Mouse (Mus musculus): ENCODE measurements around the gene Epop. TPM values are rescaled to one million over a fixed set of nuclear protein-coding genes. Genes with fewer than 3 reads are reported as not detected.

The Epop gene
- polyA plus RNA-seq, 1 experiment from 2014 or later: 9.0 TPM

DNA sequence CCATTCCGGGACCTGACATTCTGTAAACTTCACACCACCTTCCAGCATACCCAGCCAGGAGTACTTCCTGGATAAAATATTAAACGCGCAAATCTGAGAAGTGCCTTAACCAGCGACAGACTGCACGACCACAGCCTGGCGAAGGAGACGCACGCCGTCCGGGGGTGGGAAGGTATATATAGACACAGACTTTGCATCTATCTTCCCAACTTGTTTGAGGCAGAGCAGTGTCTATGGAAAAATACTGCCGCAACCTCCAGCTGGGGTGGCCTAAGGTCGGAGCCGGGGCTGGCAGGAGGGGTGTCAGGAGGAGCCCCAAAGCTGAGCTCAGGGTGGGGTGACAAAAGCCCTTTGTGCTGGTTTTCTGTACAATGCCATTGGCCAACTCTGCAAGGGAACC, 19.8 kb downstream of the Epop start:
- no peaks in the 10 kb centered on the region for H3K9me3 ChIP-seq (replicated peaks; ENCODE audit: control insufficient read depth, low read length)
- H3K27me3 ChIP-seq (ENCODE audit: control insufficient read depth, insufficient read depth, low read length): no peaks in the 10 kb centered on the region
- no peak overlapping the region for H3K4me3 ChIP-seq (ENCODE audit: low read depth, low read length)
- H3K27ac ChIP-seq (replicated peaks; ENCODE audit: low read depth, low read length): no peak overlapping the region
- ATAC-seq (replicated peaks; ENCODE audit: insufficient number of reproducible peaks, low FRiP score, low TSS enrichment, low read depth): no peak
- H3K9ac ChIP-seq (replicated peaks; ENCODE audit: low read length): no peak overlapping the region
- H3K36me3 ChIP-seq (replicated peaks; ENCODE audit: control insufficient read depth, insufficient read depth, low read depth, low read length): no peaks in the 10 kb centered on the region
- no peaks in the 10 kb centered on the region for H3K4me1 ChIP-seq (ENCODE audit: control insufficient read depth, insufficient read depth, low read length)
- 90% methylated on average over 13 of the region's 13 CpGs for WGBS
- H3K4me2 ChIP-seq (ENCODE audit: low read depth, low read length): no peak overlapping the region
- no peak for DNase-seq (ENCODE audit: low spot score)

DNA sequence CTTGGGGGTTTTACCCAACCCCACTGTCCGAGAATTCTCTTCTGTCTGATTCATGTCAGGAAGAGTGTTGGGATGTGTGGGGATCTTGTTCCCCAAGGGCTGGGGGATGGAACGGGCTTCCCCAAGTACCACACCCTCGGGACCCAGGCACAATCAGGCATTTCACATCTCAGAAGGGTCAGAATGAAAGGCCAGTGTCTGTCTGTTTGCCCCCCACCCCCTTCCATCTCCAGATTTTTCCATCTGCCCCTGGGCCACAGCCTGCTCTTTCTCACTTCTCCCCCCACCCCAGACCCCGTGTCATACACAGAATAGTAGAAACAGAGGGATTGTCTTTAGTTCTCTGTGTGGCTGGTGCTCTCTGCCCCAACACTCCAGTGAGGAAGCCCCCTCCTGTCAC, 20.6 kb downstream of the Epop start:
- H3K36me3 ChIP-seq (replicated peaks; ENCODE audit: control insufficient read depth, insufficient read depth, low read depth, low read length): no peaks in the 10 kb centered on the region
- no peaks in the 10 kb centered on the region for H3K4me1 ChIP-seq (ENCODE audit: control insufficient read depth, insufficient read depth, low read length)
- ATAC-seq (replicated peaks; ENCODE audit: insufficient number of reproducible peaks, low FRiP score, low TSS enrichment, low read depth) (no peak), DNase-seq (ENCODE audit: low spot score) (no peak)
- H3K4me2 ChIP-seq (ENCODE audit: low read depth, low read length): no peak overlapping the region
- no peaks in the 10 kb centered on the region for H3K27me3 ChIP-seq (ENCODE audit: control insufficient read depth, insufficient read depth, low read length)
- no peak overlapping the region for H3K27ac ChIP-seq (replicated peaks; ENCODE audit: low read depth, low read length)
- H3K9me3 ChIP-seq (replicated peaks; ENCODE audit: control insufficient read depth, low read length): no peaks in the 10 kb centered on the region
- WGBS: 32% methylated on average over 4 of the region's 4 CpGs
- H3K9ac ChIP-seq (replicated peaks; ENCODE audit: low read length): no peak overlapping the region
- H3K4me3 ChIP-seq (ENCODE audit: low read depth, low read length): no peak overlapping the region

DNA sequence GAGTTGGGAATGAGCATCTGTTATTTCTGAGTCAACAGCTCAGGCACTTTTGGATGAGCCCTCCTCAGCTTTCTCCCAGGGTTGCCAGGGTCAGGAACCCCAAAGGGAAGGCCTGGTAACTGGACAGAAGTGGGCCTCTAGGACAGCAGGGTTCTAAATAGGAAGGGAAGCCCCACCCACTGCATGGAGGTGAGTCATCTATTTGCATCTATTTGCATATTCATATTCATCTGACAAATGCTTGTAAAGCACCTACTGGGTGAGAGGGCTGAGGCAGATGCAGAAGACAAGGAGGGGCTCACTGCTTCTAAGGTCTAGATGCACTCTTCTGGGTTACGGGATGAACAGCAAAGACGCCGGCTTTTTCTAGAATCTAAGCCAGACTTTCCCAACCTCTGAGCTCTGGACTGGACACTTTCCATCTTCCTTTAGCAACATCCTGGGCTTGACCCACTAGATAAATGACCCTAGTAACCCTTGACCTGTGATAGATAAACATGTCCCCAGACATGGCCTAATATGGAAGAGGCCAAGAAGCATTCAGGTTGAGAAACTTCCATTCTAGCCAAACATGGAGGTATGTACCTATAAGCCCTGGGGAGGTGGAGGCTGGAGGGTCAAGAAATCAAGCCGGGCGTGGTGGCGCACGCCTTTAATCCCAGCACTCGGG, 22.3 kb downstream of the Epop start:
- Histone ChIP-seq H3K27ac (replicated peaks; ENCODE audit: low read depth, low read length) (no peak overlapping the region), H3K27me3 (ENCODE audit: control insufficient read depth, insufficient read depth, low read length) (no peaks in the 10 kb centered on the region), H3K4me1 (ENCODE audit: control insufficient read depth, insufficient read depth, low read length) (no peaks in the 10 kb centered on the region), H3K9me3 (replicated peaks; ENCODE audit: control insufficient read depth, low read length) (no peaks in the 10 kb centered on the region), H3K4me2 (ENCODE audit: low read depth, low read length) (no peak overlapping the region), H3K4me3 (ENCODE audit: low read depth, low read length) (no peak overlapping the region), H3K9ac (replicated peaks; ENCODE audit: low read length) (no peak overlapping the region), H3K36me3 (replicated peaks; ENCODE audit: control insufficient read depth, insufficient read depth, low read depth, low read length) (no peaks in the 10 kb centered on the region)
- DNase-seq (ENCODE audit: low spot score) (no peak), ATAC-seq (replicated peaks; ENCODE audit: insufficient number of reproducible peaks, low FRiP score, low TSS enrichment, low read depth) (no peak)
- 89% methylated on average over 8 of the region's 8 CpGs for WGBS

DNA sequence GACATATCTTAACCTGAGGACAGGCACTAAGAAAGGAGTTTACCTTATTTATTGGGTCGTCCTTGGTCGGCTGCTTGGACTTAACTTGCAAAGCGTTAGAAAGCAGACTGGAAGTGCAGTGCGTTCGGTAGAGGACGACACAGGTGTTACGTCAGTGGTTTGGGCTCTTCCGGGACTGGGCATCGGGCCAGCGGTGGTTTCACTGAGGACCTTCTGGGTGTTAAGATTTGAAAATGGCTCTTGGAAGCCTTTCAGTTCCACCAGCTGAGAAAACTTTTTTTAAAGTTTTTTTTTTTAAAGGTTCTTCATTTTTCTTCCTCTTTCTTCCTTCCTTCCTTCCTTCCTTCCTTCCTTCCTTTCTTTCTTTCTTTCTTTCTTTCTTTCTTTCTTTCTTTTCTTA, 25.6 kb downstream of the Epop start:
- H3K9me3 ChIP-seq (replicated peaks; ENCODE audit: control insufficient read depth, low read length): no peaks in the 10 kb centered on the region
- no peaks in the 10 kb centered on the region for H3K36me3 ChIP-seq (replicated peaks; ENCODE audit: control insufficient read depth, insufficient read depth, low read depth, low read length)
- WGBS: 80% methylated on average over 10 of the region's 10 CpGs

DNA sequence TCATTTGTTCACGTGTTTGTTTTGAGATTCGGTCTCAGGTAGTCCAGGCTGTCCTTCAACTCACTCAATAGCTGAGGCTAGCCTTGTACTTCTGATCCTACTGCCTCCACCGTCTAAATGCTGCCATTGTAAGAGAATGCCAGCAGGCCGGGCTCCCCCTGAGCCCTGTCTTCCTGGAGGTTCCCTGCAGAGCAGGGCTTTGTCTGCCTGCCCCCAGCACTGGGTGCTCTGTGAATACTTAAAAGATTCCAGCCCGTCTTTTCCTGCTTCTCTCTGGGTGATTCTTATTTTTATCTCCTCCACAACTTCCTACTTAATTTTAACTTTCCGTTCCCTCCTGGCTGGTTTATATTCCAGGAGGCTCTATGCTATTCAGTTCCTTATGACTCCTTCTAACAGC, 27.3 kb downstream of the Epop start:
- H3K4me1 ChIP-seq (ENCODE audit: control insufficient read depth, insufficient read depth, low read length): no peaks in the 10 kb centered on the region
- no peak overlapping the region for H3K27ac ChIP-seq (replicated peaks; ENCODE audit: low read depth, low read length)
- DNase-seq (ENCODE audit: low spot score) (no peak), ATAC-seq (replicated peaks; ENCODE audit: insufficient number of reproducible peaks, low FRiP score, low TSS enrichment, low read depth) (no peak)
- H3K4me2 ChIP-seq (ENCODE audit: low read depth, low read length): no peak overlapping the region
- H3K9ac ChIP-seq (replicated peaks; ENCODE audit: low read length): no peak overlapping the region
- 22% methylated on average over 6 of the region's 6 CpGs for WGBS
- H3K36me3 ChIP-seq (replicated peaks; ENCODE audit: control insufficient read depth, insufficient read depth, low read depth, low read length): no peaks in the 10 kb centered on the region
- H3K27me3 ChIP-seq (ENCODE audit: control insufficient read depth, insufficient read depth, low read length): no peaks in the 10 kb centered on the region
- no peak overlapping the region for H3K4me3 ChIP-seq (ENCODE audit: low read depth, low read length)
- no peaks in the 10 kb centered on the region for H3K9me3 ChIP-seq (replicated peaks; ENCODE audit: control insufficient read depth, low read length)

More for the DNA sequence above, 25.6 kb downstream of the Epop start:
- Histone ChIP-seq H3K4me3 (ENCODE audit: low read depth, low read length) (no peak overlapping the region), H3K4me2 (ENCODE audit: low read depth, low read length) (no peak overlapping the region), H3K27me3 (ENCODE audit: control insufficient read depth, insufficient read depth, low read length) (no peaks in the 10 kb centered on the region), H3K4me1 (ENCODE audit: control insufficient read depth, insufficient read depth, low read length) (no peaks in the 10 kb centered on the region), H3K9ac (replicated peaks; ENCODE audit: low read length) (no peak overlapping the region), H3K27ac (replicated peaks; ENCODE audit: low read depth, low read length) (no peak overlapping the region)
- DNase-seq (ENCODE audit: low spot score) (no peak), ATAC-seq (replicated peaks; ENCODE audit: insufficient number of reproducible peaks, low FRiP score, low TSS enrichment, low read depth) (no peak)

DNA sequence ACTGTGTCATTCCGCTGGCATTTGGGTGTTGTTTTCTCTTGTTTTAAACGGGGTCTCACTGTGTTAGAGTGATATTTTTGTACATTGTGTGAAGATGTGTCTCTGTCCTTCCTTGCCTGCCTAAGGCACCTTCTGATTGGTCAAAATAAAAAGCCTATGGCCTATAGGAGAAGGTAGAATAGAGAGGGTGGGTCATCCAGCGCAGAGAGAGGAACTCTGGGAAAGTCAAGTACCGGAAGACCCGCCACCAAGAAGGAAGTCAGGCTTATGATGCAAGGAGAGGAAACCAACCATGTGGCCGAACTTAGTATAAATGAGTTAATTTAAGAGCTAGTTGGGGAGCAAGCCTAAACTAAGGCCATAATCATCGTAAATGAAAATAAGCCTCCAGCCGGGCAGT, 30.4 kb downstream of the Epop start:
- H3K4me1 ChIP-seq (ENCODE audit: control insufficient read depth, insufficient read depth, low read length): no peaks in the 10 kb centered on the region
- DNase-seq (ENCODE audit: low spot score) (no peak), ATAC-seq (replicated peaks; ENCODE audit: insufficient number of reproducible peaks, low FRiP score, low TSS enrichment, low read depth) (no peak)
- no peak overlapping the region for H3K4me3 ChIP-seq (ENCODE audit: low read depth, low read length)
- H3K9me3 ChIP-seq (replicated peaks; ENCODE audit: control insufficient read depth, low read length): no peaks in the 10 kb centered on the region
- no peak overlapping the region for H3K27ac ChIP-seq (replicated peaks; ENCODE audit: low read depth, low read length)
- no peak overlapping the region for H3K4me2 ChIP-seq (ENCODE audit: low read depth, low read length)
- no peaks in the 10 kb centered on the region for H3K27me3 ChIP-seq (ENCODE audit: control insufficient read depth, insufficient read depth, low read length)
- H3K36me3 ChIP-seq (replicated peaks; ENCODE audit: control insufficient read depth, insufficient read depth, low read depth, low read length): no peaks in the 10 kb centered on the region
- WGBS: 90% methylated on average over 8 of the region's 8 CpGs
- H3K9ac ChIP-seq (replicated peaks; ENCODE audit: low read length): no peak overlapping the region

DNA sequence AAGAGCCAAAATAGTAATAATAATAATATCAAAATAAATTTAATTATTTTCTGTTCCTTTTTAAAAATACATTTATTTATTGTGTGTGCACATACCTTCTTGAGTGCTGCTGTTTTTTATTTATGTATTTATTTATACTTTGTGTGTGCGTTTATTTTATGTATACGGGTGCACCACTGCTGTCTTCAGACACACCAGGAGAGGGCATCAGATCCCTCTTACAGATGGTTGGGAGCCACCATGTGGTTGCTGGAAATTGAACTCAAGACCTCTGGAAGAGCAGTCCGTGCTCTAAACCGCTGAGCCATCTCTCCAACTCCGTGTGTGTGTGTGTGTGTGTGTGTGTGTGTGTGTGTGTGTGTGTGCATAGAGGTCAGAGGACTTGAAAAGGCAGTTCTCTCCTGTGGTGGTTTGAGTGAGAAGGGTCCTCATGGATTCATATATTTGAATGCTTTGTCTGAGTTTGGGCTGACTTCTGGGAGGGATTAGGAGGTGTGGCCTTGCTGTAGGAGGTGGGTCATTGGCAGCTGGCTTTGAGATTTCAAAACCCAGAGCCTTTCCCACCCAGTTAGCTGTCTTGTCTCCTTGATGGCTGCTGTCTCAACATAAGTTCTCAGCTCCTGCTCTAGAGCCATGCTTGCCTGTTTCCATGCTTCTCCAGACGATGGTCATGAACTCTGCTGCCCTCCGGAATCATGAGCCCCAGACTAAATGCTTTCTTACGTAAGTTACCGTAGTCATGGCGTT, 31.4 kb downstream of the Epop start:
- ATAC-seq (replicated peaks; ENCODE audit: insufficient number of reproducible peaks, low FRiP score, low TSS enrichment, low read depth) (no peak), DNase-seq (ENCODE audit: low spot score) (no peak)
- H3K4me3 ChIP-seq (ENCODE audit: low read depth, low read length): no peak overlapping the region
- no peaks in the 10 kb centered on the region for H3K9me3 ChIP-seq (replicated peaks; ENCODE audit: control insufficient read depth, low read length)
- no peak overlapping the region for H3K4me2 ChIP-seq (ENCODE audit: low read depth, low read length)
- no peak overlapping the region for H3K9ac ChIP-seq (replicated peaks; ENCODE audit: low read length)
- WGBS: 75% methylated on average over 10 of the region's 10 CpGs
- no peaks in the 10 kb centered on the region for H3K27me3 ChIP-seq (ENCODE audit: control insufficient read depth, insufficient read depth, low read length)
- H3K4me1 ChIP-seq (ENCODE audit: control insufficient read depth, insufficient read depth, low read length): no peaks in the 10 kb centered on the region
- H3K27ac ChIP-seq (replicated peaks; ENCODE audit: low read depth, low read length): no peak overlapping the region
- no peaks in the 10 kb centered on the region for H3K36me3 ChIP-seq (replicated peaks; ENCODE audit: control insufficient read depth, insufficient read depth, low read depth, low read length)

DNA sequence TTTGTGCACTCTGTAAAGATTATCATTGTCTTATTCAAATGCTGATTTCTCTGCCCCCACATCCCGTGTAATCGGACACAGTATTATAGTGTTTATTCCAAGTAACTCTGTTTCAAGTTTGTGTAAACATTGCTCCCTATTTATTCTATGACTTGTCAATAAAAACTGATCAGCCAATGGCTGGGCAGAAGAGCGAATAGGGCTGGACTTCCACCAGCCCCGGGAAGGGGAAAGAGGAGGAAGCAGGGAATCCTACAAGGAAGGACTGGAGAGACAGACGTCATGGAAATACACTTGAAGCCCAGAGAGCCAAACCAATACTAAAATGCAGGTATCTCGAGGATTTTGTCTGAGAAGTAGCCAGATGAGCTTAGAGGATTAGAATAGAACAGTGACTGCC, 35.4 kb downstream of the Epop start:
- Histone ChIP-seq H3K9me3 (replicated peaks; ENCODE audit: control insufficient read depth, low read length) (no peaks in the 10 kb centered on the region), H3K9ac (replicated peaks; ENCODE audit: low read length) (no peak overlapping the region), H3K27me3 (ENCODE audit: control insufficient read depth, insufficient read depth, low read length) (no peaks in the 10 kb centered on the region; the same call in 1 of the 2 replicates), H3K36me3 (replicated peaks; ENCODE audit: control insufficient read depth, insufficient read depth, low read depth, low read length) (no peaks in the 10 kb centered on the region), H3K27ac (replicated peaks; ENCODE audit: low read depth, low read length) (no peak overlapping the region), H3K4me1 (ENCODE audit: control insufficient read depth, insufficient read depth, low read length) (no peaks in the 10 kb centered on the region), H3K4me3 (ENCODE audit: low read depth, low read length) (no peak overlapping the region), H3K4me2 (ENCODE audit: low read depth, low read length) (no peak overlapping the region)
- WGBS: 48% methylated on average over 6 of the region's 6 CpGs
- ATAC-seq (replicated peaks; ENCODE audit: insufficient number of reproducible peaks, low FRiP score, low TSS enrichment, low read depth) (no peak), DNase-seq (ENCODE audit: low spot score) (no peak)

Measured in embryonic facial prominence, embryonic 11.5 days (tissue).